Mouse (Mus musculus): ENCODE data around the gene Ncs1.

Ncs1 gene

GRCm38 (mm10) chr2:31246251-31246971 is 788 bp downstream of the Ncs1 start:
- DNase-seq: no peak

- DNase-seq: no peak
Measured at GRCm38 (mm10) chr2:31248856-31249255, 3.2 kb downstream of the Ncs1 start.

GRCm38 (mm10) chr2:31252167-31252566 is 6.5 kb downstream of the Ncs1 start:
- no peak for DNase-seq

- DNase-seq: no peak
Measured at GRCm38 (mm10) chr2:31253463-31253862, 7.8 kb downstream of the Ncs1 start.

GRCm38 (mm10) chr2:31254806-31255205 is 9.2 kb downstream of the Ncs1 start:
- DNase-seq: no peak

GRCm38 (mm10) chr2:31255952-31256938 is 10.6 kb downstream of the Ncs1 start:
- peak; percentile 97 for DNase-seq

GRCm38 (mm10) chr2:31257096-31257495 is 11.5 kb downstream of the Ncs1 start:
- peak; percentile 93 for DNase-seq

- peak; percentile 98 for DNase-seq
Measured at GRCm38 (mm10) chr2:31258609-31259366, 13.2 kb downstream of the Ncs1 start.

- DNase-seq: no peak
Measured at GRCm38 (mm10) chr2:31259367-31259920, 13.8 kb downstream of the Ncs1 start.

- DNase-seq: no peak
Measured at GRCm38 (mm10) chr2:31260549-31260948, 14.9 kb downstream of the Ncs1 start.

GRCm38 (mm10) chr2:31263039-31263461 is 17.4 kb downstream of the Ncs1 start:
- peak; percentile 95 for DNase-seq

- peak; percentile 97 for DNase-seq
Measured at GRCm38 (mm10) chr2:31263746-31264378, 18.2 kb downstream of the Ncs1 start.

GRCm38 (mm10) chr2:31267447-31267846 is 21.8 kb downstream of the Ncs1 start:
- DNase-seq: no peak

- no peak for DNase-seq
Measured at GRCm38 (mm10) chr2:31268631-31269030, 23.0 kb downstream of the Ncs1 start.

- DNase-seq: no peak
Measured at GRCm38 (mm10) chr2:31269188-31269587, 23.6 kb downstream of the Ncs1 start.

- no peak for DNase-seq
Measured at GRCm38 (mm10) chr2:31269847-31270246, 24.2 kb downstream of the Ncs1 start.

GRCm38 (mm10) chr2:31270470-31270869 is 24.8 kb downstream of the Ncs1 start:
- DNase-seq: no peak

- no peak for DNase-seq
Measured at GRCm38 (mm10) chr2:31271071-31271470, 25.4 kb downstream of the Ncs1 start.

- DNase-seq: peak; percentile 83
Measured at GRCm38 (mm10) chr2:31274993-31275392, 29.4 kb downstream of the Ncs1 start.

GRCm38 (mm10) chr2:31277810-31278209 is 32.2 kb downstream of the Ncs1 start:
- DNase-seq: peak; percentile 91

GRCm38 (mm10) chr2:31278483-31278882 is 32.9 kb downstream of the Ncs1 start:
- no peak for DNase-seq

- no peak for DNase-seq
Measured at GRCm38 (mm10) chr2:31281138-31281537, 35.5 kb downstream of the Ncs1 start.

Measured in heart, adult 11 months (tissue).